Mouse (Mus musculus): ENCODE data around the gene Anxa8.

DNA sequence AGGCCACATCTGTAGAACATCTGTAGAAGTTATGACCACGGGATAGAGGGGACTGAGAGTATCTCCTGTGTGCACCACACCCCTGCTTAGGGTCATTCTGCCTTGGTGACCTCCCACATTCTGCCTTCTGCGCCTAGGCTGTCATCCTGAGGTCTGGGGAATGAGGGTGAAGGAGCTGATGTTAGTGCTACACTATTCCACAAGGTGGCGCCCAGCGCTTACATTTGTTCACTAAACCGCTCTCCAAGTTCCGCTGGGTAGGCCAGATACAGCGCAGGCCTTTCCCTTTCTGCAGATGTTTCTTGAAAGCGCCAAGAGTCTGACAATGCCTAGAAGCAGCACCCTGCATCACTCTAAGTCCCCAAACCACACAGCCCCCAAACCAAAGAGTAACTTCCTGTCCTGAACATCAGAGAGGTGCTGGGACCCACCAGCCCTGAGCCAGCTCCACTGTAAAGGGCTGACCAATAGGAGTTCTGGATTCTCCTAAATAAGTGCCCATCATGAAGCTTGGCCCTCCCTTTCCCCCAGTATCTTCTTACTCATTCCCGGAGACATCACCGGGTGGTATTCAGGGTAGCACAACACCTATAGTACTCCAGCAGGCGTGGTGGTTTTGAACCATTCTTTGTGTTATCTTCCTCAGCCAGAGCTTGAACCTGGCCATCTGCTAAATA, 5.3 kb upstream of the Anxa8 start:
- no peak for TF ChIP-seq CTCF (IDR thresholded peaks at IDR 0.05; ENCODE audit: borderline replicate concordance, control insufficient read depth, extremely low read depth, insufficient read depth, low read length, poor library complexity)
- no peak for TF ChIP-seq POLR2A (IDR thresholded peaks at IDR 0.05; ENCODE audit: control insufficient read depth, extremely low read depth, insufficient read depth, low read length, poor library complexity)
